24 mouse cellular contexts compared by ENCODE assay signal in genomic region chr5:120717136-120717535, GRCm38 (mm10). TPM values are rescaled to one million over a fixed set of nuclear protein-coding genes. Genes with fewer than 3 reads are reported as not detected.
"Had no signal": no experiment of that assay in that cellular context is flagged by ENCODE, and none has a peak within 500 bp of the region (broad histone marks: within the 10 kb centered on the region; RNA-seq: fewer than 3 reads in every experiment).

No protein-coding gene starts in this region.

- H3K27ac ChIP-seq: kidney, postnatal 0 days; limb, embryonic 12.5 days; liver, embryonic 12.5 days; liver, embryonic 15.5 days; lung, embryonic 15.5 days; midbrain, embryonic 10.5 days; midbrain, embryonic 13.5 days; neural tube, embryonic 13.5 days; stomach, postnatal 0 days had no signal

- ATAC-seq: intestine, postnatal 0 days; liver, embryonic 12.5 days; midbrain, embryonic 13.5 days; midbrain, embryonic 16.5 days had no signal

- H3K9ac ChIP-seq: limb, embryonic 12.5 days; liver, embryonic 12.5 days; liver, embryonic 15.5 days; lung, embryonic 15.5 days; midbrain, embryonic 13.5 days; neural tube, embryonic 13.5 days had no signal

- H3K4me1 ChIP-seq: limb, embryonic 12.5 days; liver, embryonic 12.5 days; liver, embryonic 15.5 days; lung, embryonic 15.5 days had no signal

- H3K36me3 ChIP-seq: limb, embryonic 12.5 days; liver, embryonic 12.5 days; liver, embryonic 15.5 days; lung, embryonic 15.5 days; midbrain, embryonic 10.5 days; midbrain, embryonic 13.5 days; neural tube, embryonic 13.5 days had no signal

- H3K9me3 ChIP-seq: limb, embryonic 12.5 days; liver, embryonic 12.5 days; liver, embryonic 15.5 days; lung, embryonic 15.5 days; midbrain, embryonic 13.5 days had no signal

- H3K4me3 ChIP-seq: limb, embryonic 12.5 days; liver, embryonic 12.5 days; liver, embryonic 15.5 days; lung, embryonic 15.5 days; megakaryocyte, embryonic 14.5 days; midbrain, embryonic 10.5 days; midbrain, embryonic 13.5 days; myocyte; neural tube, embryonic 13.5 days had no signal

- DNase-seq: kidney, adult 2 months; kidney, postnatal 25 days; liver; lung, adult 18-20 months; lung, postnatal 10 days; lung, postnatal 36 days; retina, postnatal 1 day; right cerebral cortex, postnatal 4 days; thymus, adult 2 months; thymus, postnatal 14 days; thymus, postnatal 4 days had no signal

- H3K4me2 ChIP-seq: limb, embryonic 12.5 days; liver, embryonic 12.5 days; liver, embryonic 15.5 days; lung, embryonic 15.5 days; midbrain, embryonic 13.5 days; neural tube, embryonic 13.5 days had no signal

RNA-seq across cellular contexts. Expression of gene Dtx1, which starts 5.4 kb away (rescaled TPM):
- polyA plus RNA-seq: myocyte had no signal

RNA-seq across cellular contexts. Expression of gene Oas2, which starts 32.5 kb away (rescaled TPM):
- polyA plus RNA-seq: midbrain, embryonic 10.5 days; myocyte had no signal
